Mouse (Mus musculus) kidney, postnatal 0 days (tissue): ENCODE measurements around the gene St3gal6. TPM values are rescaled to one million over a fixed set of nuclear protein-coding genes. Genes with fewer than 3 reads are reported as not detected.

Source experiments
- ATAC-seq: fragments of 200-750 bp; cut with Nextera tagmentation; replicated peaks from 2 replicates; pipeline ENCODE4 v1.8.0; 2017; ENCODE audit warnings: low read depth, moderate number of reproducible peaks, moderate TSS enrichment, moderate library complexity; ENCODE audit not compliant: low FRiP score
- DNase-seq: peaks from one replicate; pipeline ENCODE4 v3.0.0-alpha.2; 2016; ENCODE audit warnings: low spot score
- H3K27ac ChIP-seq: fragments of 300-500 bp; sonication (generic); 2 replicates; pipeline ENCODE4 v1.5.1; 2014; ENCODE audit warnings: mild to moderate bottlenecking
- H3K27me3 ChIP-seq: fragments of 300-500 bp; sonication (generic); 2 replicates; pipeline ENCODE4 v1.6.1; 2014; ENCODE audit warnings: low read length, mixed read lengths; ENCODE audit not compliant: insufficient read depth
- H3K36me3 ChIP-seq: fragments of 300-500 bp; sonication (generic); 2 replicates; pipeline ENCODE4 v1.6.1; 2014; ENCODE audit warnings: low read length, mixed read lengths; ENCODE audit not compliant: insufficient read depth
- H3K4me1 ChIP-seq: fragments of 300-500 bp; sonication (generic); replicated peaks from 2 replicates; pipeline ENCODE4 v1.6.1; 2014; ENCODE audit warnings: antibody characterized with exemption, low read length, mixed read lengths; ENCODE audit not compliant: insufficient read depth
- H3K4me2 ChIP-seq: fragments of 300-500 bp; sonication (generic); 2 replicates; pipeline ENCODE4 v1.6.1; 2014; ENCODE audit warnings: mild to moderate bottlenecking, low read length, moderate library complexity, mixed read lengths
- H3K4me3 ChIP-seq: fragments of 300-500 bp; sonication (generic); replicated peaks from 2 replicates; pipeline ENCODE4 v1.5.1; 2014; ENCODE audit warnings: low read depth, low read length
- H3K9ac ChIP-seq: fragments of 300-500 bp; sonication (generic); 2 replicates; pipeline ENCODE4 v1.6.1; 2014; ENCODE audit warnings: low read depth, low read length
- H3K9me3 ChIP-seq: fragments of 300-500 bp; sonication (generic); replicated peaks from 2 replicates; pipeline ENCODE4 v1.6.1; 2016; ENCODE audit warnings: low read length, inconsistent platforms, mixed read lengths
- CTCF ChIP-seq: IDR thresholded peaks from 2 replicates; pipeline ENCODE4 v1.5.1; 2016; ENCODE audit warnings: antibody characterized with exemption, low read depth, mild to moderate bottlenecking, moderate library complexity
- WGBS: fragments of 180-500 bp; shearing (Covaris S2); extraction: QIAGEN DNeasy Blood & Tissue Kit; methylation state at CpG from one replicate; pipeline ENCODE4 v1.1.7; 2014; 5-methylcytosine and 5-hydroxymethylcytosine counted together
- polyA plus RNA-seq: library from polyadenylated mRNA; unstranded; fragments of >200 nt; fragmentation: Nextera tagmentation; extraction: Ambion mirVana; gene quantifications from 2 replicates; pipeline ENCODE4 v1.2.1, GENCODE M21; 2015

St3gal6 gene
- polyA plus RNA-seq, result 93.6 and 93.8 TPM in 2 replicates

- TF ChIP-seq CTCF, result no peak
- WGBS, result 67% methylated on average over 12 of the region's 12 CpGs
- Histone ChIP-seq H3K4me3 (peak within 1 kb of the TSS; percentile 84), H3K4me1 (no peaks in the 10 kb centered on the region), H3K27me3 (no peaks in the 10 kb centered on the region), H3K9ac (peak within 1 kb of the TSS; percentile 91), H3K36me3 (no peaks in the 10 kb centered on the region), H3K27ac (peak within 1 kb of the TSS; percentile 93), H3K9me3 (no peaks in the 10 kb centered on the region), H3K4me2 (peak within 1 kb of the TSS; percentile 66)
- ATAC-seq (no peak), DNase-seq (peak; percentile 58)
Measured at GRCm38 (mm10) chr16:58523972-58524850, at the start of gene St3gal6. Gene St3gal6, minus strand, starts transcription at chr16:58524243.

- no peaks in the 10 kb centered on the region for H3K4me1 ChIP-seq
- H3K9ac ChIP-seq, result no peak overlapping the region
- no peaks in the 10 kb centered on the region for H3K36me3 ChIP-seq
- ATAC-seq (no peak), DNase-seq (no peak)
- H3K4me2 ChIP-seq, result no peak overlapping the region
- no peak overlapping the region for H3K27ac ChIP-seq
- no peak overlapping the region for H3K4me3 ChIP-seq
- H3K27me3 ChIP-seq, result no peaks in the 10 kb centered on the region
- no peak for TF ChIP-seq CTCF
- H3K9me3 ChIP-seq, result no peaks in the 10 kb centered on the region
Measured at GRCm38 (mm10) chr16:58570694-58571264, 46.7 kb upstream of the St3gal6 start.

- no peaks in the 10 kb centered on the region for H3K9me3 ChIP-seq
- no peak overlapping the region for H3K27ac ChIP-seq
- no peak for TF ChIP-seq CTCF
- ATAC-seq, result no peak
- H3K27me3 ChIP-seq, result no peaks in the 10 kb centered on the region
- no peaks in the 10 kb centered on the region for H3K4me1 ChIP-seq
- no peaks in the 10 kb centered on the region for H3K36me3 ChIP-seq
- 74% methylated on average over 2 of the region's 2 CpGs for WGBS
- no peak overlapping the region for H3K9ac ChIP-seq
- DNase-seq, result no peak
- H3K4me3 ChIP-seq, result no peak overlapping the region
- H3K4me2 ChIP-seq, result no peak overlapping the region
Measured at GRCm38 (mm10) chr16:58561196-58561595, 37.2 kb upstream of the St3gal6 start.

GRCm38 (mm10) chr16:58556067-58556830, 32.2 kb upstream of the St3gal6 start:
- no peak overlapping the region for H3K27ac ChIP-seq
- H3K36me3 ChIP-seq, result no peaks in the 10 kb centered on the region
- DNase-seq (peak; percentile 59), ATAC-seq (no peak)
- H3K4me1 ChIP-seq, result 0 out of 2 replicates have a peak, but pooled peaks cover 3% of the 10 kb centered on the region
- H3K9me3 ChIP-seq, result no peaks in the 10 kb centered on the region
- H3K4me2 ChIP-seq, result no peak overlapping the region
- H3K27me3 ChIP-seq, result no peaks in the 10 kb centered on the region
- H3K4me3 ChIP-seq, result no peak overlapping the region
- WGBS, result 40% methylated on average over 4 of the region's 4 CpGs
- no peak overlapping the region for H3K9ac ChIP-seq
- TF ChIP-seq CTCF, result no peak

GRCm38 (mm10) chr16:58554673-58555072, 30.6 kb upstream of the St3gal6 start:
- Histone ChIP-seq H3K36me3 (no peaks in the 10 kb centered on the region), H3K9me3 (no peaks in the 10 kb centered on the region), H3K4me1 (0 out of 2 replicates have a peak, but pooled peaks cover 3% of the 10 kb centered on the region), H3K27me3 (no peaks in the 10 kb centered on the region), H3K27ac (no peak overlapping the region), H3K4me2 (no peak overlapping the region), H3K4me3 (no peak overlapping the region), H3K9ac (no peak overlapping the region)
- ATAC-seq (no peak), DNase-seq (no peak)
- 84% methylated on average over 1 of the region's 1 CpGs for WGBS
- no peak for TF ChIP-seq CTCF

GRCm38 (mm10) chr16:58548042-58548441, 24.0 kb upstream of the St3gal6 start:
- no peak overlapping the region for H3K4me2 ChIP-seq
- H3K27ac ChIP-seq, result no peak overlapping the region
- no peak overlapping the region for H3K9ac ChIP-seq
- H3K27me3 ChIP-seq, result no peaks in the 10 kb centered on the region
- H3K4me3 ChIP-seq, result no peak overlapping the region
- DNase-seq (no peak), ATAC-seq (no peak)
- no peaks in the 10 kb centered on the region for H3K36me3 ChIP-seq
- H3K9me3 ChIP-seq, result no peaks in the 10 kb centered on the region
- WGBS, result 76% methylated on average over 2 of the region's 2 CpGs
- H3K4me1 ChIP-seq, result no peaks in the 10 kb centered on the region
- no peak for TF ChIP-seq CTCF
